Mouse (Mus musculus) frontal cortex, adult (tissue): ENCODE data around the gene Riox1.
A peak's percentile ranks its signal among the peaks of the same experiment; 100 is the strongest.
"Not testable (repeated sequence)": the region's sequence is repeated elsewhere in the genome, so short reads cannot be mapped to it uniquely, and the experiment has no call there.

Source experiments
- ATAC-seq: cut with Nextera tagmentation; 2 replicates; pipeline ENCODE4 v1.9.2; 2017; ENCODE audit warnings: mild to moderate bottlenecking, moderate library complexity, mixed read lengths; ENCODE audit not compliant: low TSS enrichment

Riox1 gene

DNA sequence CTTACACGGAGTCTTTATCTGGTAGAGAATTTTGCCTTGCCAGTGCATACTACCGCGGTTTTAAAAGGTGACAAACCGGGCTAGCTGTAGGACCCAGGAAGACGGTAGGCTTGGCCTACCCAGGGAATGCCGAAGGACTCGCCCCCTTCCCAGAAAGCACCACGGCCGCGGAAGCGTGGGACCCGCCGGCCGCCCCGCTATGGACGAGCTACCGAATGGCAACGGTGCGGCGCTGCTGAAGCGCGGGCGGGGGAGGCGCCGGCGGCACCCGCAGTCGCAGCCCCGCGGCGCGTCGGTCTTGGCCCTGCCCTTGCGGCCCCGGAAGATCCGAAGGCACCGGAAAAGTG, at the start of gene Riox1:
Riox1 (plus strand) TSS at position 116 of the 347 bp plus-strand sequence.
- peak; percentile 95 for ATAC-seq

GRCm38 (mm10) chr12:83910451-83910850, 40.0 kb upstream of the Riox1 start:
- ATAC-seq = no peak

GRCm38 (mm10) chr12:83914202-83914740, 36.1 kb upstream of the Riox1 start:
- ATAC-seq = no peak

DNA sequence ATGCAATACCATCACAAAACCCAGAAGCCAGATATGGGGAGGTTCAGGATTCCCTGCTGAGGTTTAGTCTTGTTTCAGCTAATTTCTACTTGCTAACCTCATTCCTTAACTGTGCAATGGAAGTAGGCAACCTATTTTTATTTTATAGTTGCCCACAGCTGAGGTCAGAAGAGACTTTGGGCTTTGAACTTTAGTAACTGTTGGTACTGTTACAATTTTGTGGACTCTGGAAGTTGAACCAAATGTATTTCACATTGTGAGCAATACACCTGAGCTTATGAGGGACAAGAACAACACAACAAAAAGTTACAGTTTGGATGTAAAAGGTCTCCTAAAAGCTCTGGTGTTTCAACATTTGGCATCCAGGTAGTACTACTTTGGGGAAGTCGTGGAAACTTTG, 35.6 kb upstream of the Riox1 start:
- no peak for ATAC-seq

DNA sequence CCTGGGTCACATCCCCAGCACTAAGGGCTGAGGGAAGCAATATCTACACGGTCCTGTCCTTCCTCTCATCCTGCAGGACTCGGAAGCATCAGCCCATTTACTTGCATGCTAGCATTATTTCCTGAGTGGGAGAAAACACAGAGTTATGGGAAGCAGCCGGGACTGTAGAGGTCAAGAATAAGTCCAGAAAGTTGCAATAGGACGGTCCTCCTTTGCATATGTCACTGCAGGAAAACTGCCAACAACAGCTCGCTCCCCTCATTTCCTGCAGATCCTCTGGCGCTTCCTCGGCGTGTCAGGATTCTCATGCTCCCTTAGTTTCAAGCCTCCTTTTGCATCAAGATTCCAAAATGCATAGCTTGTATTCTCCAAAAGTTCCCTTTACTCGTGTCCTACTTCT, 33.5 kb upstream of the Riox1 start:
- ATAC-seq = no peak

GRCm38 (mm10) chr12:83920721-83921441, 29.5 kb upstream of the Riox1 start:
- ATAC-seq = no peak

DNA sequence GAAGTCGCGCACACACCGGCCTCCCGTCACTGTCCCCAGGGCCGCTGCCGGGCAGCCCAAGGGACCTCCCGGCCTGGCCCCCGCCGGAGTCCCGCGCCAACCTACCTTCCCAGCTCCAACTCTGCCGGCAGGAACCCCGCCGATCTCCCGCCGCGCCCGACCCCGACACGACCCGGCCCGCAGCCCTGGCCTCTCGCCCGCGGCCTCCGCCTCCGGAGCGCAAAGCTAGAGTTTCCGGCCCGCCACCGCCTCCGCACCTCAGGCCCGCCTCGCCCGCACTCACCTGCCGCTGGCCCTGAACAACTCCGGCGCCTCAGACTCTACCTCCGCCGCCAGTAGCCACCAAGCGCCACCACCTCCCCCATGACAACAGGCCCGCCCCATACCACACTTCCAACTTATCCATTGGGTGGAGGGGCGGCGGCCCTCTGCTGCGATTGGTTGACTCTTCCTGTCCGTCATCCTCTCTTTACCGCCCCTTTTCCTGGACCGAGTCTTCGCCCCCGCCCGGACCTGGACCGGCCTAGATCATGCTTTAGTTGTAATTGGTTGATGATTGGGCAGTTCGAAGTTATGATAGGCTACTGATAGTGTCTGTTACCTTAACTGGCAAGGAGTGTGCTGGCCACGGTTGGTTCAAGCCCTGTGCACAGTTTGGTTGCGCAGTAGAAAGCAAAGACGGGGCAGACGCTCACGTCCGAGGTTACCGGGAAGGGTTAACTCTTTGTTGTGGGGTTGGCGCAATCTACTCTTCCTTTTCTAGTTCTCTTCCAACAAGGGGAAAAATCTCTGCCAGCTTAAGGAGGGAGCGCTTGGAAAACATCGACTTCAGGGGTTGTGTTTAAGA, 28.6 kb upstream of the Riox1 start, which contains the start of gene Numb:
Numb (minus strand) TSS at position 400 of the 847 bp plus-strand sequence.
- peak; percentile 95 for ATAC-seq

- ATAC-seq = no peak
These were observed 27.5 kb upstream of the Riox1 start for GRCm38 (mm10) chr12:83922724-83923485.

GRCm38 (mm10) chr12:83923486-83923859, 26.9 kb upstream of the Riox1 start:
- ATAC-seq = peak; percentile 21; the same call in 1 of the 2 replicates

GRCm38 (mm10) chr12:83924332-83924731, 26.1 kb upstream of the Riox1 start:
- ATAC-seq = no peak

DNA sequence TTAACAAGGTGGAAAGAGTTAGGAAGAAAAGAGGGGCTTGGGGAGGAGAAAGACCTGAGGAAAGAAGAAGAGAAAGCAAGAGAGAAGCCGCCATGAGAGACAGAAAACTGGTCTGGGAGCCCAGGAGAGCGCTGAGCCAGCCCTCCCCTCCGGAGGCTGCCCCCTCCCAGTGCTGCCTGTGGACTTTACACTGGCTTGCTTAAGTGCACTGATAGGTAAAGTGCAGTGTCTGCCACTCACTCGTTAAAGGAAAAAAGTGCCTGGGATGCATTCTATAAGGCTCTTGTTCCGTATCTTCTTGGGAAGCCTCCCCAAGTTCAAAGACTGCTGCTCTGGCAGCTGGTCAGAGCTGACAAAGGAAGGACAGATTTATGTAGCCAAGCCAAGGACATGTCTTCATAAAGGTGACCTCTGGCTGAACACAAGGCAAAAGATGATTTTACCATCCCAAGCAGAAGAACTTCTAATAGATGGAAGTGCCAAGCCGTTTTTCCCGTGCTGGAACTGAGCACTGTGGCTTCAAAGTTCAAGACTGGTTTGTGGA, 25.2 kb upstream of the Riox1 start:
- no peak for ATAC-seq

GRCm38 (mm10) chr12:83926061-83926460, 24.3 kb upstream of the Riox1 start:
- ATAC-seq = no peak

GRCm38 (mm10) chr12:83927747-83928146, 22.7 kb upstream of the Riox1 start:
- no peak for ATAC-seq

- ATAC-seq = no peak
These were observed 21.1 kb upstream of the Riox1 start for GRCm38 (mm10) chr12:83929186-83929804.

GRCm38 (mm10) chr12:83937600-83937999, 12.8 kb upstream of the Riox1 start:
- peak; percentile 64 for ATAC-seq

DNA sequence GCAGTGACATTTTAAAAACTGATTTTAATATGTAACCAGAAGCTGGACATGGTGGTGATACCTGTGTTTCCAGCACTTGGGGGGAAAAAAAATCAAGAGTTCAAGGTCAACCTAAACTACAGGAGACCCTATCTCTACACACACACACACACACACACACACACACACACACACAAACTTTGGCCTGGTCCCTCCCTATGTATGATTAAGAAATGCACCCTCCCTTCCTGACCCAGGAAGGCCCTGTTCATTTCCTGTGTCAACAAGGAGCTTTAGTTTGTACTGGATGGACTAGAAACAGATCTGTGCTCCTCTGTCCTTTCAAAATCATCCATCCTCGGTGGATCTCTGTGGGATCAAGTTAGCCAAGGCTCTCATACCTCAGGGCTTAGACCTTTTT, 11.8 kb upstream of the Riox1 start:
- not testable (repeated sequence) for ATAC-seq

DNA sequence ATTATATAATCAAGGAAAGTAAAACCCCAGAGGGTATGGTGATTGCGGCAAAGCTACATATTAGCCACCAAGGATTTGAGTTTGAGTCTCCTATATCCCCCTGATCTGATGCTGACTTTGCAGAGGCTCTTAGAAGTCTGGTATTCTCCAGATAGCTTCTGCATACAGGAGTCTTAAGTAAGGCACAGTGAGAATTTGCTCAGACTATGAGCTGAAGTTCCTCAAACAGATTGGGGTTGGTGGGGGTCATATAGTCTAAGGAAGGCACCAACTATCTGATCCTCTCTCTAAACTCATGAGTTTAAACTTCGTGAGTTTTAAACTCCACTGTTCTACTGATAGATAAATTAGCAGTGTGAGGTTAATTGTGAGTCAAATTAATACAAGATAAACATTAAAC, 11.1 kb upstream of the Riox1 start:
- ATAC-seq = no peak

DNA sequence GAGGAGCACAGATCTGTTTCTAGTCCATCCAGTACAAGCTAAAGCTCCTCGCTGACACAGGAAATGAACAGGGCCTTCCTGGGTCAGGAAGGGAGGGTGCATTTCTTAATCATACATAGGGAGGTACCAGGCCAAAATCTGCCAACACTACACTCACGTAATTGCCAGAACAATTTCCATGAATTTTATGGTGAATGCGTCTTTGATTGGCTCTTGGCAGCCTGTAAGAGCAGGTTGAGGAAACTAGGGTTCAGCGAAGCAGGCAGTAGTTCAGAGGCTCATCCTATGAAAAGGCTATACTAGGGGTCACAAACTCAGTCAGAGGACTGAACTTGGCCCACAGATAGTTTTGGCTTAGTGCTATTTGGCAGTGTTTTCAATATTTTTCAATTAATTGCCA, 10.4 kb upstream of the Riox1 start:
- no peak for ATAC-seq

- ATAC-seq = no peak
These were observed 8.5 kb upstream of the Riox1 start for GRCm38 (mm10) chr12:83941938-83942337.

GRCm38 (mm10) chr12:83947260-83947811, 3.1 kb upstream of the Riox1 start:
- no peak for ATAC-seq

DNA sequence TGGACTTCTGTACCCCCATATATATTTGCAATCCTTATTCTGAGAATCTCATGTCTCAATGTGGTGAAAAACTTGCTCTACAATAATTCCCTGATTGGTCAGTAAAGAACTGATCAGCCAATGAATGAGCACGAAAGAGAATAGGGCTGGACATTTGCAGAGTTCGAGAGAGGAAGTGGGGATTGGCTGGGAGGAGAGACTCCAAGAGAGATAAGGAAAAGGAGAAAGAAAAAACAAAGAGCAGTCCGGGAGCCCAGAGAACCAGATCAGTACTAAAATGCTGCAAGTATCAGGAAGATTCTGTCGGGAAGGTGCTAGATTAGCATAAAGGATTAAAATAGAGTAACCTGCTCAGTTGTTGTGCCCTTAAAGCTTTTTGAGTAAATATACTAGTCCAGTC, 1.4 kb upstream of the Riox1 start:
- ATAC-seq = no peak
